Mouse (Mus musculus) cerebellum, postnatal 14 days (tissue): ENCODE data around the gene Grm2.
A peak's percentile ranks its signal among the peaks of the same experiment; 100 is the strongest.
"Not testable (repeated sequence)": the region's sequence is repeated elsewhere in the genome, so short reads cannot be mapped to it uniquely, and the experiment has no call there.

Source experiments
- DNase-seq, 2 experiments: peaks; one replicate each; pipeline ENCODE4 v3.0.0; 2021; ENCODE audit warnings: mixed read lengths in 2 of 2

Gene Grm2

DNA sequence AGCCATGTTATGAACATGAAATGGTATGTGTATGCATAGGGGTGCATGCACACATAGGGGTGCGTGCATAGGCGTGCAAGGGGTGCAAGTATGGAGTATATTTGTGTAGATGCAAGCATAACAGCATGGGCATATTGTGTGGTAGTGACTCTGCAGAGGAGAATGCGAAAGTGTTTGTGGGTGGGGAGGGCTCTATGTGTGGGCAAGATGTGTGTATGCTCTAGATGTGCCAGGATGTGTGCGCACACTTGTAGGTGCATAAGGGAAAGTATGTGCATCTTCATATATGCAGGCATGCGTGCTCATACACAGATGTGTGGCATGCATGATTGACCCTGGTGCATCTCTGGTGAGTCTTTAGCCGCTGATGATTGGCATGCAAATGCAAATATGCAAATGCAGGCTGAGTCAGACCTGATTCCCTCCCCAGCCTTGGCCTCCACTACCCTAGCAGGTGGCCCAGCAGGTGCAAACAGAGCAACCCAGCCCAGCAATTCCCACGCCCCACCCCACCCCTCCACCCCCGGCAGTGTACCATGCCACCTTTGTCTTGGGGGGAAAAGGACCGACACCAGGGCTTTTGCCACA is 10.1 kb downstream of the Grm2 start:
- DNase-seq, result no peak

DNA sequence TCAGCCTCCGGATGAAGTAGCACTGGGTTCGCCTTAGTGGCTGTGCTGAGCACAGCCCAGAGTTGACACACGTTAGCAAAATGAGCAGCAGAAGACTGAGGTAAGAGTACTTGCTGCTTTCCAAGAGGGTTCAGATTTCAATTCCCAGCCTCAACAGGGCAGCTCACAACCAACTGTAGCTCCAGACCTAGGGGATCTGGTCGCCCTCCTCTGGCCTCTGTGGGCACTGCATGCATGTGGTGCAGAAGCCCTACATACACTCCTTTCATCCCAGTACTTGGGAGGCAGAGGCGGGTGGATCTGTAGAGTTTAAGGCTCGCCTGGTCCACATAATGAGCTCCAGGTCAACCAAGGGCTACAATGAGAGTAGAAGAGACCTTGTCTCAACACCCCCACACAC is 12.1 kb downstream of the Grm2 start:
- DNase-seq, result peak in 1 of 2 experiments; percentile 58

DNA sequence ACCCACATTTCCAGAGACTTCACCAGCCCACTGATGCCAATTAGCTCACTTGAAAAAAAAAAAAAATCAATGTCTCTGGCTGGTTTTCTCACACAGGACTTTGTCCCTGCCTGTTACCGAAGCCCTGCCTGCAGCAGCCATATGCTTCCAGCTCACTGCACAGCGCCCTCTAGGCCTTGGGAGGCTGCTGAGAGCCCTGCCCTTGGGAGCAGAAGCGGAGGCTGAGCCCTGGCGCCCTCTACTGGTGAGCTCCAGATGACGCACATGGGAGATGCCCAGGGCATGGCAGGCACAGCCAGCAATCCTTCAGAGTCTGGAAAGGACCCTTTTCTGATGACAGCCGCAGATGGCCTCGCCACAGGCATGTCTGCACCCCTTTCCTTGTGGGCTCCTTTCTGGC is 12.8 kb downstream of the Grm2 start:
- DNase-seq, result peak; percentile 82 to 92

DNA sequence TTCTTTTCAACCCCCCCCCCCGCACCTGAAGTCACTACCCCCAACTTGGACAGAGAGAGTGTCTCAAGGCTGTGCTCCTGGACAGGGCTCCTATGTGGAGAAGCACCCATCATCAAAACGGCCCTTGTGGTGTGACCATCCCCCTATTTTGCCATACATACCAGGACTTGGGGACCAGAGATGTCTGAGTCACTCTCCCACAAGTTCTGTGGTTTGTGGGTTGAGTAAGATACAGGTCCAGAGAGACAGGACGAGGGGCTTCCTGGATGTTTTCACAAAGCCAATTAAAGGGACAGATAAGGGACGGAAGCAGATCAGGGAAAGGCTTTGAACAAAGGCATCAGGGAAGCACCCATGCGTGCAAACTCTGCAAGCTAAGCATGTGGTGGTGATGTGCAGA is 14.5 kb downstream of the Grm2 start:
- no peak for DNase-seq

DNA sequence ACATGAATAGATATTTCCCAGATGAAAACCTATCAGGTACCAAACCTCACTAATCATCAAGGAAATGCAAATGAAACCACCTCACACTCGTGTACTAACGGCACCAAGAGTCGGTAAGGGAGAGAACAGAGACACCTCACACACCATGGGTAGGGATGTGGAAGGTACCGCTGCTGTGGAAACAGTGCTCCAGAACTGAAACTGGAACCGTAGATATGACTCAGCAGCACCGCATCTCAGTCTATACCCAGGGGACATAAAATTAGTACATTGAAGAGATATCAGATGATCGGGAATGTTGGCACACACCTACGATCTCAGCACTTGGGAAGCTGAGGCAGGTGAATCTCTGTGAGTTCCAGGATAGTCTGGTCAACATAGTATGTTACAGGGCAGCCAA is 17.7 kb downstream of the Grm2 start:
- no peak for DNase-seq

DNA sequence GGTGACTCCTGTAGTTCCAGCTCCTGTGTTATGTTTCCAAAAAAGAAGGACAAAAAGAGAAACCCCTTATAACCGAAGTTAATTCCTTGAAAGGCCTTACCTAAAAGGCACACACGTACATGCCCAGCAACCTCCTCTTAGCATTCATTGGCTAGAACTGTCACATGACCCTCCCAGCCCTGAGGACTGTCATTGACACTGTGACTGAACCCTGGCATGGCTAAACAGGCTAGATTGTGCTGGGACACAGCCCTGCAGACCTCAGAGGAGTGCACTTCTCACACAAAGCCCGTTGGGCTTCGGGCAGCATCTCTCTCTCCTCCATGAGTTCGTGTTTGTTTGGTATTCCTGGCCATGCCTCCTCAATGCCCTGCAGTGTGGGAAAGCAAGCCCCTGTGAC is 23.7 kb downstream of the Grm2 start:
- DNase-seq, result no peak

DNA sequence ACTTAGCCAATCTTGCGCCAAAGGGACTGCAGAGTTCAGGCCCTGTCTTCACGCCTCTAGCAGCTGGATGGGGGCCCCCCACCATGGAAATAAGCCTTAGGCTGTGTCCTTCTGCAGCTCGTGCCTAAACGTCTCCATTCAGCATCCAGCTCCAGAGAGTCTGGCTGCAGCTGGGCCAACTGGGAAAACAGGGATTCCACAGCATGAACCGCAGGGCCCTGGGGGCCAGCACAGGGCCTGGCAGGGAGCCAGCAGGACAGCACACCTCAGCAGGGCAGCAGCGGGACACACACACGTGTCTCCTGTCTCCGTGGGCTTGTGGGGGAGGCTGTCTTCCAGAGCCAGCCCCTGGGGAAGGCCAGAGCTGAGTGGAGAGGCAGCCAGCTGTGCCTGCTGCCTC is 28.1 kb downstream of the Grm2 start:
- DNase-seq, result not testable (repeated sequence)

DNA sequence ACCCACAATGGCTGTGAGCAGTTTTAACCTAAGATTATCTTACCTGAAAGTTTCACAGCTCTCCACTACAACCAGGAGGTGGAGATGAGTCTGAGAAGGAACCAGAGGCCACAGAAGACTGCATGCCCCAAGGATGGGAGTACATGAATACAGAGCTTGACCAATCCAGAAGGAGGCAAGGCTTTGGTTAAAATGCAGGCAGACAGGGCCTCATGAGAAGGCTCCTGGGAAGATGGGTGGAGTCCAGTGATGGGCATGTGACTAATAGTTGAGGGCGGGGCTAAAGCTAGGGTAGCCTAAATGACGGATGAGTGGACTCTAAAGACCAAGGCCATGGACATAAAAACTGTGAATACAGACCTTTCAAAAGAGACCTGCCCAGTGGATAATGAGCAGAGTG is 29.6 kb downstream of the Grm2 start, which contains the start of gene Iqcf6:
Iqcf6 (plus strand) TSS at position 301 of the 400 bp plus-strand sequence.
- DNase-seq, result no peak

DNA sequence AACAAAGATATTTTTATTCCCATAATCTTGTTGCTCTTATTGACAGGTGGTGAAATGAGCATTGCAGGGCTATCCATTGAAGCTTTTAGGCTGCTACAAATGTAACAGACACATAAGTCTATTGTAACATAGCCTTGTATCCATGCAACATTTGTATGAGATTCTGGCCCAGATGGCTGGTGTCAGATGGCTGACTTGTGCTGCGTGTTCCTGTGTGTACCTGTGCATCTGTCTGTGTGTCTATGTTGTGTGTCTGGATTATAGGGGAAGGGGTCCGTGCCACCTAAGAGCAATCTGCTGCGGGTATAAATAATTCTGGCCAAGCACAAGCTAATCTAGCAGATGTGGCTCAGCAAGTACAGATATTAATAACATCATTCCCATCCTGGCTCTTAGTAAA is 38.4 kb downstream of the Grm2 start:
- DNase-seq, result no peak

DNA sequence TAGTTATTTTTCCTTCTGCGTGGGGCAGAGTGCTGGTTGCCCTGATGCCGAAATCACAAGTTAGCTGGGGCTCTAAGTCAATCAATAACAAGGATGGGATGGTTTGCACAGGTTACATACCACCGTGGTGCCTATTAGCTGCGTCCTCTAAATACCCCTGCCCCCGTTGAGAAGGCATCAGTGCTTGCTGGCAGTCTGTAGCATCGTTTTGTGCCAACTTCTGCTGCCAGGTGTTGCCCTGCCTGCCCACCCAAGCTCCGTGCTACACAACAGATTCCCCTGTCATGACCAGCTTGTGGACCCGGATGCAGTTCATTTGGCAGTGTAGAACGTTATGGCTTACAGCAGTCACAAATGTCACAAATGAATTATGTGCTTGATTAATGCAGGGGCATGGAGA is 39.6 kb downstream of the Grm2 start:
- peak; percentile 6 to 40 for DNase-seq

DNA sequence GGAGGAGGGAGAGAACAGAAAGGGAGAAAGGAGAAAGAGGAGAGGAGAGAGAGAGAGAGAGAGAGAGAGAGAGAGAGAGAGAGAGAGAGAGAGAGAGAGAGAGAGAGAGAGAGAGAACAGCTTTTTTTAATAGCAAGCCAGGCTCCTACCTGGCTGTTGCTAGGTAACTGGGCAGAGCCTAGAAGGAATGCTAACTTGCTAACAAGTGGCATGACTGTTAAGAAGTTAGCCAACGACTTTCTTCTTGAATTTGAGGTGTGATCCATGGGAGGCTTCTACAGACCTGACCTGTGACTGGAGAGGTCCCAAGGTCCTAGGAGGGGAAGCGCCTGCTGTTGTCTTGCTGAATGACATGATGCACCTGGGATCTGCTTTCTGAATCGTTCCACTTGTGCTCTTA is 41.3 kb downstream of the Grm2 start:
- no peak for DNase-seq

DNA sequence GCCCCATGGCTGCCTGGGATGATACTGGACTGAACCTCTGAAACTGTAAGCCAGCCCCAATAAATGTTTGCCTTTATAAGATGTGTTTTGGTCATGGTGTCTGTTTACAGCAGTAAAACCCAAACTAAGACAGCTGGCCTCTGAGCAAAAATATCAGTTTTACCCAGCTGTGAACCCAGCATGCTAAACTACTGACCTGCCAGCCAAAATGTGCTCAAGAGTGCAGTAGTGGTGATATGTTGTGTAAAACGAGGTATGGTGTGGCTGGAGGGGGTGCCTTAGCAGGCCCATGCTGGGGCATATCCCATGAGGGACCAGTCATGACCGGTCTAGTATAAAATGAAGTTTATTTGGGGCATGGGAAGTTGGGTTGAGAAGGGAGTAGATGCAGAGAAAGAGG is 41.9 kb downstream of the Grm2 start:
- no peak for DNase-seq

DNA sequence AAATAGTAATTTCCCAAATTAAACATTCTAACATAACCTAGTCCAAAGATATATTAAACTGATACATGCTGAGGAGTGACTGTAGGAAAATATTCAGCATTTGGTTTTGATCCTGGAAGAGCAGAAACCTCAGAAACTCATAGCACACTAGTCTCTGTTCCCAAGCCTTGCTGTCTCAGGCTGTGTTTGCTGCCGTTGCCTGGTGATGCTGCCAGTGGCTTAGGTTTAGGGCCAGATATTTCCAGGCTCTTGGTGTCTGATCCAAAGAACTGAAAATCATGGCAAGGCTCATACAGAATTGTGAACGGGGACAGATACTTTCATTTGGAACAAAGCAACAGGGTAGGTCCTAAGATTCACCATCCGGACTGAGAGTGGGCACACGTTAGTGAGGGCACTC is 45.2 kb downstream of the Grm2 start:
- no peak for DNase-seq

DNA sequence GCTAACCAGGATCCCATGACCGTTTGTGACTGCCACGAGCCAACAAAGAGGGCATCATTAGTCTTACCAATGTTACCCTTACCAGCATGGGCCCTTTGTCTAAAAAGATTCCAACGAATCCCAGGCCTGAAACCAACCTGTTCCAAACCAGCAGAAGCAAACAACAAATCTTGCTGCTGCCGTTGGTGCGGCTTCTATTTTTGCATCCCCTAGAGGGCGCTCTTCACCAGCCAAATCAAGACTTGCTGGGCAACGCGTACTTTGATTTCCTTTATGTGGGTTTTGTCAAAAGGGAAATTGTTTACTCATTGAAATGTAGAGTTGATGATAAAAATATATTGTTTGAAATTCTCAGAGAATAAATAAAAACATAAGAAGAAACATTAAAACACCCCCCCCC is 55.3 kb downstream of the Grm2 start:
- DNase-seq, result peak; percentile 72 to 79

DNA sequence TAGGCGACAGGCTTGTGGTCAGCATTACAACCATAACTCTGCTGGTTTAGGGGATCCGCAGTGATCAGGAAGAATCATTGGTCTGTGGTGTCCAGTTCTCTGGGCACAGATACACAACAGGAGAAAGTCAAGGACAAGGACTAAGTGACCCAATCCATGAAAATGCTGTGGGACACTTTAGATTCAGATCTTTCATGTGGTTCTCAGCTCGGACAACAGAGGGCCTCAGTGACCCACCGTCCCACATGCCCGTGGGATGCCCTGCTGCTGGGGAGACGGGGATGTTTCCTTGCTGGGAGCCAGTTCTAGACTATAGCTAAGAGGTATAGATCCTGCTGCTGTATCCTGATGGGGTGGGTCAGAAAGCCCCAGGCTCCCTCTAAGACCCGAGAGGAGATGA is 57.4 kb downstream of the Grm2 start:
- DNase-seq, result peak in 1 of 2 experiments; percentile 15

DNA sequence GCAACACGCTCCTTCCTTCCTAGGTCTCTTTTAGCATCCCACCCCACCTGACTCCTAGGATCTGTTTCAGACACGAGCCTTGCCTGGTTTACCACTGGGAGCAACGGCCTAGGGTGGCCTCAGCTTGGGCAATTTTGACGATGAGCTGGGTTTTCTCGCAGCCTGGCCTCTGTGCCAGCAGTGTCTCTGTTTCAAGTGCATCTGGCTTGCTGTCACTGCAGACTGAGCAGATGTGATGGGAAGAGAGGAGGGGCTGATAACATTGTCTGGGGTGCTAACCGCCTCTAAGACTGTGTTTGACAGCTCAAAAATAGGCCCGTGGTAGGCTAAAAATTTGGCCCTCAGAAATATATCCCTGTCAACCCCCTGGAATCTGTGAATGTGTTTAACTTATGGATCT is 60.0 kb downstream of the Grm2 start:
- no peak for DNase-seq

DNA sequence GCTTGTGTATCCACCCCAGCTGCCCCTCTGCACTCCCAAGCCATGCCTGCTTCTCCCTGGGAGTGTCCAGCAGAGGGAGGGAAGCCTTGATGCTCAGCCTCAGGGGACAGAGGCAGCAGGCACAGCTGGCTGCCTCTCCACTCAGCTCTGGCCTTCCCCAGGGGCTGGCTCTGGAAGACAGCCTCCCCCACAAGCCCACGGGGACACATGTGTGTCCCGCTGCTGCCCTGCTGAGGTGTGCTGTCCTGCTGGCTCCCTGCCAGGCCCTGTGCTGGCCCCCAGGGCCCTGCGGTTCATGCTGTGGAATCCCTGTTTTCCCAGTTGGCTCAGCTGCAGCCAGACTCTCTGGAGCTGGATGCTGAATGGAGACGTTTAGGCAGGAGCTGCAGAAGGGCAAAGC is 60.5 kb downstream of the Grm2 start:
- not testable (repeated sequence) for DNase-seq
